Mouse (Mus musculus): ENCODE measurements around the gene Adamts6. TPM values are rescaled to one million over a fixed set of nuclear protein-coding genes. Genes with fewer than 3 reads are reported as not detected.
A peak's percentile ranks its signal among the peaks of the same experiment; 100 is the strongest.

The Adamts6 gene
- 2.9 and 3.2 TPM in 2 replicates for polyA plus RNA-seq (2014; fragmentation: Nextera tagmentation; extraction: Ambion mirVana)

DNA sequence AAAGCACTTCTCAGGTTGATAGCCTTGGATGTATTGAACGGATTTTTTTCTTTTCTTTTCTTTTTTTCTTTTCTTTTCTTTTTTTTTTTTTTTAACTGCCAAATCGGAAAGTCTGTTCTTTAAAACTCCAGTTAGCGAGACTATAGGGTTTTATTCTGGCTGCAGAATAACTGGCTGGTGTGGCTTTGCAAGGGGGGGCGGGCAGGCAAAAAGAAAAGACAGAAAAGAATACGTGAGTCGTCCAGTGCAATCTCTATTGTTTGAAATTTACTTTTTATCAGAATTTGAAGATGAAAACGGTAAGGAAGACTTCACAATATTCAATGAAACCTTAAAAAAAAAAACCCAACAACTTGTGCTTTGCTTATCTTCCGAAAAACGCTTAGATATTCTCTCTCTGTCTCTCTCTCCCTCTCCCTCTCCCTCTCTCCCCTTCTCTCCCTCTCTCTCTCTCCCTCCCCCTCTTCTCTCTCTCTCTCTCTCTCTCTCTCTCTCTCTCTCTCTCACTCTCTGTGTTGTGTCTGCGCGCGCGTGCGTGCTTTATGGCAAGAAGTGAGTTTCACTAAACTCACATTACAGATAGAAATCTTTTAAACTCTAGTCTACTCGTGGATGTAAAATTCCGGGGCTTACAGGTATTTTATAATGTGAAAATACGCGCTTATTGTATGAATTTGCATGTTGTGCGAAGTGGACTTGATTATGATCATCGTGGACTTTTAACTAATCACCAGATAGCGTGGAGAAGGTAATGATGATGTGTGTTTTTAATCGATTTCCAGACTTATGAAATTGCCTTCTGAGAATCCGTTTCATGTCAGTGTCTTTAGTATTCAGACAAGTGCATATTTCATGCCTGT, at the start of gene Adamts6:
Gene Adamts6, plus strand, starts transcription at position 470 of the 860 bp plus-strand sequence.
- H3K27me3 ChIP-seq (ENCODE audit: control insufficient read depth, insufficient read depth, low read length), result no peaks in the 10 kb centered on the region
- no peaks in the 10 kb centered on the region for H3K36me3 ChIP-seq (ENCODE audit: control insufficient read depth, insufficient read depth, low read length)
- peak within 1 kb of the TSS; percentile 43 for H3K4me3 ChIP-seq (ENCODE audit: low read depth, low read length)
- H3K9me3 ChIP-seq (ENCODE audit: control insufficient read depth, low read length), result no peaks in the 10 kb centered on the region
- peak within 1 kb of the TSS; percentile 70 for H3K4me2 ChIP-seq (ENCODE audit: low read depth, low read length, severe bottlenecking)
- ATAC-seq (replicated peaks; ENCODE audit: low FRiP score), result no peak
- H3K4me1 ChIP-seq (replicated peaks; ENCODE audit: control insufficient read depth, insufficient read depth, low read length), result peaks cover 6% of the 10 kb centered on the region; the same call in 1 of the 2 replicates
- peak within 1 kb of the TSS; percentile 61 for H3K9ac ChIP-seq (ENCODE audit: low read length)
- H3K27ac ChIP-seq (ENCODE audit: low read depth, low read length), result peak within 1 kb of the TSS; percentile 66; the same call in 1 of the 2 replicates
- peak; percentile 55 for DNase-seq (ENCODE audit: low spot score)
- WGBS, result under 1% methylated on average over 23 of the region's 23 CpGs

- WGBS, result 90% methylated on average over 3 of the region's 3 CpGs
- no peak for DNase-seq (ENCODE audit: low spot score)
Measured at GRCm38 (mm10) chr13:104258997-104259396, 28.6 kb upstream of the Adamts6 start.

GRCm38 (mm10) chr13:104285031-104285431, 2.6 kb upstream of the Adamts6 start:
- Histone ChIP-seq H3K27ac (ENCODE audit: low read depth, low read length) (no peak overlapping the region), H3K36me3 (ENCODE audit: control insufficient read depth, insufficient read depth, low read length) (no peaks in the 10 kb centered on the region), H3K27me3 (ENCODE audit: control insufficient read depth, insufficient read depth, low read length) (no peaks in the 10 kb centered on the region), H3K9ac (ENCODE audit: low read length) (no peak overlapping the region), H3K4me2 (ENCODE audit: low read depth, low read length, severe bottlenecking) (0 out of 2 replicates have a peak overlapping the region, but pooled peaks have one; percentile 1), H3K4me3 (ENCODE audit: low read depth, low read length) (no peak overlapping the region), H3K4me1 (replicated peaks; ENCODE audit: control insufficient read depth, insufficient read depth, low read length) (peaks cover 6% of the 10 kb centered on the region; the same call in 1 of the 2 replicates), H3K9me3 (ENCODE audit: control insufficient read depth, low read length) (no peaks in the 10 kb centered on the region)
- ATAC-seq (replicated peaks; ENCODE audit: low FRiP score) (no peak), DNase-seq (ENCODE audit: low spot score) (no peak)
- whole genome bisulfite sequencing, result 1% methylated on average over 2 of the region's 2 CpGs

More at GRCm38 (mm10) chr13:104258997-104259396, 28.6 kb upstream of the Adamts6 start:
- ATAC-seq (replicated peaks; ENCODE audit: low FRiP score), result no peak
- H3K9ac ChIP-seq (ENCODE audit: low read length), result no peak overlapping the region
- H3K4me2 ChIP-seq (ENCODE audit: low read depth, low read length, severe bottlenecking), result no peak overlapping the region
- H3K27ac ChIP-seq (ENCODE audit: low read depth, low read length), result no peak overlapping the region
- no peaks in the 10 kb centered on the region for H3K27me3 ChIP-seq (ENCODE audit: control insufficient read depth, insufficient read depth, low read length)
- H3K9me3 ChIP-seq (ENCODE audit: control insufficient read depth, low read length), result no peaks in the 10 kb centered on the region
- H3K36me3 ChIP-seq (ENCODE audit: control insufficient read depth, insufficient read depth, low read length), result no peaks in the 10 kb centered on the region; the same call in 1 of the 2 replicates
- H3K4me1 ChIP-seq (replicated peaks; ENCODE audit: control insufficient read depth, insufficient read depth, low read length), result no peaks in the 10 kb centered on the region
- H3K4me3 ChIP-seq (ENCODE audit: low read depth, low read length), result no peak overlapping the region

GRCm38 (mm10) chr13:104285737-104286311, 1.8 kb upstream of the Adamts6 start:
- Histone ChIP-seq H3K4me3 (ENCODE audit: low read depth, low read length) (peak overlapping the region; percentile 43), H3K4me1 (replicated peaks; ENCODE audit: control insufficient read depth, insufficient read depth, low read length) (peaks cover 6% of the 10 kb centered on the region; the same call in 1 of the 2 replicates), H3K9me3 (ENCODE audit: control insufficient read depth, low read length) (no peaks in the 10 kb centered on the region), H3K9ac (ENCODE audit: low read length) (peak overlapping the region; percentile 50), H3K36me3 (ENCODE audit: control insufficient read depth, insufficient read depth, low read length) (no peaks in the 10 kb centered on the region), H3K4me2 (ENCODE audit: low read depth, low read length, severe bottlenecking) (peak overlapping the region; percentile 70), H3K27me3 (ENCODE audit: control insufficient read depth, insufficient read depth, low read length) (no peaks in the 10 kb centered on the region), H3K27ac (ENCODE audit: low read depth, low read length) (0 out of 2 replicates have a peak overlapping the region, but pooled peaks have one; percentile 10)
- peak; percentile 48 for DNase-seq (ENCODE audit: low spot score)
- no peak for ATAC-seq (replicated peaks; ENCODE audit: low FRiP score)
- WGBS, result 3% methylated on average over 10 of the region's 10 CpGs

DNA sequence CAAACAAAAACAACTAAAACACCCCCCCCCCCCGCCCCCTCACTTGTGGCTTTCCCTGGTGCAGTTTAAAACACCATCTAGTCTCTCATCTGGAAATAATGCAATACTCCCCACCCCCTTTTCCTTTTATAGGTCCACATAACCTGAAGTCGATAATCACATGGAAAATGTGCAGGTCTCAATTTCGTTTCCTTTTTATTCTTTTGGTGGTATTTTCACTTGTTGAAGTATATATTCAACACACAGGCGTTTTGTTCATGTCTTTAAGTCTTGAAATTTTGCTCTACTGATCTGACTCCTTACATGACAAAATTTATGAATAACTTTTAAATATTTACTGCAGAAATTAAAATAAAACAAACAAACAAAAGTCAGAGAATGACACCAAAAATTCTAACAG, 1.3 kb upstream of the Adamts6 start:
- WGBS, result 3% methylated on average over 4 of the region's 4 CpGs
- no peak for DNase-seq (ENCODE audit: low spot score)
- peak overlapping the region; percentile 50; the same call in 1 of the 2 replicates for H3K9ac ChIP-seq (ENCODE audit: low read length)

DNA sequence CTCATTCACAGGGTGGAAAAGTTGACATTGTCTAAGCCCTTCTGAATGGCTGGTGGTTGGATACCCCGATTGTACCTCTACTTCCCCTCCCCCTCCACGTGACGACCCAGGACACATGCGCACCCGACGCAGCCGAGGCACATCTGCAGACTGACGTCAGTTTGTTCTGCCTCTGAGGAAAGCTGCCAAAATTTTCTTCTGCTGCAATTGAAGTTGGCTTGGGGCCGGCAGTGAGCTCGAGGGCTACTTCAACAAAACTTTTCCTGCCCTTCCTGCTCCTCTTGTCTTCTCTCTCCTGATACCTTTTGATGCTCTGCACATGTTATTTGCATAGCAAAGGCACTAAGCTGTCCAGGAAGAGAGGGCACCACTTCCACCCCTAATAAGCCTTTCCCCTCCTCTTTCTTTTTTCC, 732 bp upstream of the Adamts6 start:
- H3K27ac ChIP-seq (ENCODE audit: low read depth, low read length), result peak overlapping the region; percentile 32; the same call in 1 of the 2 replicates
- 0% methylated on average over 10 of the region's 10 CpGs for WGBS
- peak overlapping the region; percentile 61; the same call in 1 of the 2 replicates for H3K9ac ChIP-seq (ENCODE audit: low read length)
- DNase-seq (ENCODE audit: low spot score) (peak; percentile 92), ATAC-seq (replicated peaks; ENCODE audit: low FRiP score) (peak; percentile 97)
- H3K9me3 ChIP-seq (ENCODE audit: control insufficient read depth, low read length), result no peaks in the 10 kb centered on the region
- no peaks in the 10 kb centered on the region for H3K36me3 ChIP-seq (ENCODE audit: control insufficient read depth, insufficient read depth, low read length)
- no peaks in the 10 kb centered on the region for H3K27me3 ChIP-seq (ENCODE audit: control insufficient read depth, insufficient read depth, low read length)
- H3K4me2 ChIP-seq (ENCODE audit: low read depth, low read length, severe bottlenecking), result peak overlapping the region; percentile 70
- peaks cover 6% of the 10 kb centered on the region; the same call in 1 of the 2 replicates for H3K4me1 ChIP-seq (replicated peaks; ENCODE audit: control insufficient read depth, insufficient read depth, low read length)
- peak overlapping the region; percentile 43 for H3K4me3 ChIP-seq (ENCODE audit: low read depth, low read length)

More for the DNA sequence above, 1.3 kb upstream of the Adamts6 start:
- no peaks in the 10 kb centered on the region for H3K9me3 ChIP-seq (ENCODE audit: control insufficient read depth, low read length)
- no peaks in the 10 kb centered on the region for H3K36me3 ChIP-seq (ENCODE audit: control insufficient read depth, insufficient read depth, low read length)
- peak overlapping the region; percentile 70 for H3K4me2 ChIP-seq (ENCODE audit: low read depth, low read length, severe bottlenecking)
- H3K4me3 ChIP-seq (ENCODE audit: low read depth, low read length), result peak overlapping the region; percentile 43
- H3K4me1 ChIP-seq (replicated peaks; ENCODE audit: control insufficient read depth, insufficient read depth, low read length), result peaks cover 6% of the 10 kb centered on the region; the same call in 1 of the 2 replicates
- H3K27ac ChIP-seq (ENCODE audit: low read depth, low read length), result 0 out of 2 replicates have a peak overlapping the region, but pooled peaks have one; percentile 10
- peak; percentile 35 for ATAC-seq (replicated peaks; ENCODE audit: low FRiP score)
- H3K27me3 ChIP-seq (ENCODE audit: control insufficient read depth, insufficient read depth, low read length), result no peaks in the 10 kb centered on the region

- Histone ChIP-seq H3K27me3 (ENCODE audit: control insufficient read depth, insufficient read depth, low read length) (no peaks in the 10 kb centered on the region), H3K4me1 (replicated peaks; ENCODE audit: control insufficient read depth, insufficient read depth, low read length) (peaks cover 6% of the 10 kb centered on the region; the same call in 1 of the 2 replicates), H3K36me3 (ENCODE audit: control insufficient read depth, insufficient read depth, low read length) (no peaks in the 10 kb centered on the region), H3K9ac (ENCODE audit: low read length) (peak overlapping the region; percentile 61), H3K4me2 (ENCODE audit: low read depth, low read length, severe bottlenecking) (peak overlapping the region; percentile 70), H3K4me3 (ENCODE audit: low read depth, low read length) (peak overlapping the region; percentile 43), H3K27ac (ENCODE audit: low read depth, low read length) (peak overlapping the region; percentile 66; the same call in 1 of the 2 replicates), H3K9me3 (ENCODE audit: control insufficient read depth, low read length) (no peaks in the 10 kb centered on the region)
- ATAC-seq (replicated peaks; ENCODE audit: low FRiP score) (peak; percentile 30), DNase-seq (ENCODE audit: low spot score) (peak; percentile 62)
- WGBS, result under 1% methylated on average over 7 of the region's 7 CpGs
Measured at GRCm38 (mm10) chr13:104288226-104288859, 708 bp downstream of the Adamts6 start.

GRCm38 (mm10) chr13:104289176-104289575, 1.5 kb downstream of the Adamts6 start:
- ATAC-seq (replicated peaks; ENCODE audit: low FRiP score) (no peak), DNase-seq (ENCODE audit: low spot score) (no peak)
- Histone ChIP-seq H3K36me3 (ENCODE audit: control insufficient read depth, insufficient read depth, low read length) (no peaks in the 10 kb centered on the region), H3K4me1 (replicated peaks; ENCODE audit: control insufficient read depth, insufficient read depth, low read length) (peaks cover 6% of the 10 kb centered on the region; the same call in 1 of the 2 replicates), H3K4me2 (ENCODE audit: low read depth, low read length, severe bottlenecking) (no peak overlapping the region), H3K9me3 (ENCODE audit: control insufficient read depth, low read length) (no peaks in the 10 kb centered on the region), H3K9ac (ENCODE audit: low read length) (no peak overlapping the region), H3K27ac (ENCODE audit: low read depth, low read length) (no peak overlapping the region), H3K4me3 (ENCODE audit: low read depth, low read length) (no peak overlapping the region), H3K27me3 (ENCODE audit: control insufficient read depth, insufficient read depth, low read length) (no peaks in the 10 kb centered on the region)

Measured in forebrain, embryonic 11.5 days (tissue).